Mouse (Mus musculus): ENCODE results near the gene Zfp865. TPM values are rescaled to one million over a fixed set of nuclear protein-coding genes. Genes with fewer than 3 reads are reported as not detected.

Zfp865 gene
- polyA plus RNA-seq, 1 experiment from 2014 or later, result 1.3 TPM

- Histone ChIP-seq H3K27ac (replicated peaks) (no peak overlapping the region), H3K27me3 (peaks cover 100% of the 10 kb centered on the region), H3K4me2 (peak overlapping the region; percentile 47), H3K4me1 (replicated peaks) (peaks cover 27% of the 10 kb centered on the region), H3K36me3 (replicated peaks) (no peaks in the 10 kb centered on the region), H3K9me3 (replicated peaks) (no peaks in the 10 kb centered on the region), H3K4me3 (replicated peaks) (peak overlapping the region; percentile 44), H3K9ac (no peak overlapping the region)
- WGBS (ENCODE audit: insufficient replicate concordance), result 9% methylated on average over 32 of the region's 32 CpGs
- no peak for ATAC-seq (ENCODE audit: insufficient read depth)
Observed at GRCm38 (mm10) chr7:5053456-5054179, 33.4 kb downstream of the Zfp865 start.

- peak overlapping the region; percentile 52 for H3K4me2 ChIP-seq
- H3K9ac ChIP-seq, result no peak overlapping the region
- peaks cover 33% of the 10 kb centered on the region for H3K4me1 ChIP-seq (replicated peaks)
- no peak for ATAC-seq (ENCODE audit: insufficient read depth)
- no peaks in the 10 kb centered on the region for H3K36me3 ChIP-seq (replicated peaks)
- no peaks in the 10 kb centered on the region for H3K9me3 ChIP-seq (replicated peaks)
- 4% methylated on average over 55 of the region's 55 CpGs for WGBS (ENCODE audit: insufficient replicate concordance)
- H3K27me3 ChIP-seq, result peaks cover 80% of the 10 kb centered on the region
- H3K4me3 ChIP-seq (replicated peaks), result peak overlapping the region; percentile 16; the same call in 1 of the 2 replicates
- H3K27ac ChIP-seq (replicated peaks), result no peak overlapping the region
Observed at GRCm38 (mm10) chr7:5056651-5057263, 36.6 kb downstream of the Zfp865 start.

DNA sequence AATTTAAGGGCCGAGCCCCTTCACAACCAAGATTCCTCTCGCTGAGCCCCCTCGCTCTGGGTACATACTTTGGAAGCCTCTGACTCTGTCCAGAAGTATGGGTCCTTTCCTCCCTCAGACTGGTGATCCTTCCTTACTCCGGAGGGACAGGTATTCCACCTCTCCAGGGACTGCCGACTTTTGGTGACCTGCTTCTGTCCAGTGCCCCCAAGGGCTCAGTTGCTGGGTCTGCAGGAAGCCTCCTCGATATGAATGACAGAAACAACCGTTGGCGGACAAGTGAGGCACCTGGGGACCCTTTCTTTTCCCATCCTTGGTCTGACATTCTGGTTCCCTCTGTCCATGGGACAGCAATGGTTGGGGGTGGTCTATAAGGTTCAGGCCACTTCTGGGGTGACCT lies 37.2 kb downstream of the Zfp865 start:
- ATAC-seq (ENCODE audit: insufficient read depth), result no peak

DNA sequence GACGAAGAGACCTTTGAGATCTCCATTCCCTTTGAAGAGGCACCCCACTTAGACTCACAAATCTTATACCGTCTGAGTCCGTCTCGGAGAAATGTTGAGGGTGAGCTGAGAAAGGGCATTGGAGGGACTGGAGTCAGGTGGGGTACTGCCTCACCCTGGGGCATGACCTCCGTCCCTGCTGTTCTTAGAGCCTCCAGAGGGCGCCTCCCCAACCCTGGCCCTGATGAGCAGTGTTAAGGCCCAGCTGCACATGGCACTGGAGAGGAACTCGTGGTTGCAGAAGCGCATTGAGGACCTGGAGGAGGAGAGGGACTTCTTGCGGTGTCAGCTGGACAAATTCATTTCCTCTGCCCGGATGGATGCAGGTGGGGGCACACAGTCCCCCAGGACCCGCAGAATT lies 37.6 kb downstream of the Zfp865 start:
- H3K9ac ChIP-seq, result no peak overlapping the region
- WGBS (ENCODE audit: insufficient replicate concordance), result 27% methylated on average over 11 of the region's 11 CpGs
- no peaks in the 10 kb centered on the region for H3K9me3 ChIP-seq (replicated peaks)
- ATAC-seq (ENCODE audit: insufficient read depth), result no peak
- no peak overlapping the region for H3K27ac ChIP-seq (replicated peaks)
- H3K4me3 ChIP-seq (replicated peaks), result no peak overlapping the region
- no peaks in the 10 kb centered on the region for H3K36me3 ChIP-seq (replicated peaks)
- peaks cover 27% of the 10 kb centered on the region for H3K4me1 ChIP-seq (replicated peaks)
- peaks cover 69% of the 10 kb centered on the region for H3K27me3 ChIP-seq
- H3K4me2 ChIP-seq, result no peak overlapping the region

More for the DNA sequence above, 37.2 kb downstream of the Zfp865 start:
- WGBS (ENCODE audit: insufficient replicate concordance), result 32% methylated on average over 8 of the region's 8 CpGs
- H3K4me2 ChIP-seq, result no peak overlapping the region
- H3K9ac ChIP-seq, result no peak overlapping the region
- H3K27ac ChIP-seq (replicated peaks), result no peak overlapping the region
- H3K4me3 ChIP-seq (replicated peaks), result no peak overlapping the region
- peaks cover 73% of the 10 kb centered on the region for H3K27me3 ChIP-seq
- H3K36me3 ChIP-seq (replicated peaks), result no peaks in the 10 kb centered on the region
- H3K4me1 ChIP-seq (replicated peaks), result peaks cover 31% of the 10 kb centered on the region
- no peaks in the 10 kb centered on the region for H3K9me3 ChIP-seq (replicated peaks)

- 67% methylated on average over 1 of the region's 1 CpGs for WGBS (ENCODE audit: insufficient replicate concordance)
- H3K4me3 ChIP-seq (replicated peaks), result no peak overlapping the region
- peaks cover 61% of the 10 kb centered on the region for H3K27me3 ChIP-seq
- no peak overlapping the region for H3K4me2 ChIP-seq
- no peaks in the 10 kb centered on the region for H3K36me3 ChIP-seq (replicated peaks)
- H3K4me1 ChIP-seq (replicated peaks), result peaks cover 30% of the 10 kb centered on the region
- no peak overlapping the region for H3K27ac ChIP-seq (replicated peaks)
- H3K9ac ChIP-seq, result no peak overlapping the region
- no peak for ATAC-seq (ENCODE audit: insufficient read depth)
- H3K9me3 ChIP-seq (replicated peaks), result no peaks in the 10 kb centered on the region
Observed at GRCm38 (mm10) chr7:5058631-5059030, 38.5 kb downstream of the Zfp865 start.

DNA sequence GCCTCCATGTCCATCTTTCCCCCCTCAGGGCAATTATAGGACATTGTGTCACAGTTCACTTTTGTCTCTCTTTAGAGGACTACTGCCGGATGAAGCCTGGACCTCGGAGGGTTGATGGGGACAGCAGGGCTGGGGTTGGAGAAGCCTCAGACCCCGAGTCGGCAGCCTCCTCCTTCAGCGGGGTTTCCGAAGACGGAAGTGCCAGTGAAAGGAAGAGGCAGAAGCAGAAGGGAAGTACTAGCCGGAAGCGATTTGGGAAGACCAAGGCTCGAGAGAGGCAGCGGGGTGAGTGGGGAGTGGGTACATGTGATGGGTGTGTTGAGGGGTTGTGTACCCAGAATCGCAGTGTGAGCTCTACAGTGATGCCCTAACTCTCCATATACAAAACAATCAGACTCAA lies 39.2 kb downstream of the Zfp865 start:
- H3K4me2 ChIP-seq, result no peak overlapping the region
- H3K9ac ChIP-seq, result no peak overlapping the region
- H3K9me3 ChIP-seq (replicated peaks), result no peaks in the 10 kb centered on the region
- H3K36me3 ChIP-seq (replicated peaks), result no peaks in the 10 kb centered on the region
- H3K4me3 ChIP-seq (replicated peaks), result no peak overlapping the region
- H3K4me1 ChIP-seq (replicated peaks), result peaks cover 38% of the 10 kb centered on the region
- WGBS (ENCODE audit: insufficient replicate concordance), result 83% methylated on average over 12 of the region's 12 CpGs
- H3K27me3 ChIP-seq, result peaks cover 53% of the 10 kb centered on the region
- no peak for ATAC-seq (ENCODE audit: insufficient read depth)
- H3K27ac ChIP-seq (replicated peaks), result no peak overlapping the region

DNA sequence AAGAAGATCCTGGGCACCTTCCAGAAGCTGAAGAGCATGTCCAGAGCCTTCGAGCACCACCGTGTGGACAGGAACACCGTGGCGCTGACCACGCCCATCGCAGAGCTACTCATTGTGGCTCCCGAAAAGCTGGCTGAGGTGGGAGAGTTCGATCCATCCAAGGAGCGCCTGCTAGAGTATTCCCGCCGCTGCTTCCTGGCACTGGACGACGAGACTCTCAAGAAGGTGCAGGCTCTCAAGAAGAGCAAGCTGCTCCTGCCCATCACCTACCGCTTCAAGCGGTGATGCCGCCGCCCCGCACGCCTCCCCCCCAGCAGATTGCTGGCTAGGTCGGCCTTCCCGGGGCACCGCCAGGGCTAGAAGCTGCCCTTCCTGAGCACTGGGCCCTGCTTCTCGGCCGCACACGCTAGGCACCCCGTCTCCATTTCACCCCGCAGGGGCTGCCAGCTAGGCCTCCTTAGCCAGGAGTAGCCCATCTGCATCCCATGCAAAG lies 40.1 kb downstream of the Zfp865 start:
- Histone ChIP-seq H3K4me2 (peak overlapping the region; percentile 98), H3K36me3 (replicated peaks) (peaks cover 2% of the 10 kb centered on the region; the same call in 1 of the 2 replicates), H3K27ac (replicated peaks) (peak overlapping the region; percentile 99), H3K27me3 (peaks cover 44% of the 10 kb centered on the region), H3K9me3 (replicated peaks) (no peaks in the 10 kb centered on the region), H3K9ac (peak overlapping the region; percentile 93), H3K4me1 (replicated peaks) (peaks cover 44% of the 10 kb centered on the region), H3K4me3 (replicated peaks) (peak overlapping the region; percentile 83)
- 2% methylated on average over 27 of the region's 27 CpGs for WGBS (ENCODE audit: insufficient replicate concordance)
- ATAC-seq (ENCODE audit: insufficient read depth), result no peak

- WGBS (ENCODE audit: insufficient replicate concordance), result under 1% methylated on average over 60 of the region's 60 CpGs
- peaks cover 36% of the 10 kb centered on the region for H3K27me3 ChIP-seq
- peaks cover 53% of the 10 kb centered on the region for H3K4me1 ChIP-seq (replicated peaks)
- H3K4me3 ChIP-seq (replicated peaks), result peak overlapping the region; percentile 83
- ATAC-seq (ENCODE audit: insufficient read depth), result peak; percentile 87
- no peaks in the 10 kb centered on the region for H3K9me3 ChIP-seq (replicated peaks)
- H3K4me2 ChIP-seq, result peak overlapping the region; percentile 98
- peaks cover 11% of the 10 kb centered on the region for H3K36me3 ChIP-seq (replicated peaks)
- peak overlapping the region; percentile 99 for H3K27ac ChIP-seq (replicated peaks)
- H3K9ac ChIP-seq, result peak overlapping the region; percentile 93
Observed at GRCm38 (mm10) chr7:5060944-5061773, 41.0 kb downstream of the Zfp865 start.

- H3K4me3 ChIP-seq (replicated peaks), result peak within 1 kb of the TSS; percentile 83
- peak within 1 kb of the TSS; percentile 99 for H3K27ac ChIP-seq (replicated peaks)
- peaks cover 56% of the 10 kb centered on the region for H3K4me1 ChIP-seq (replicated peaks)
- peak within 1 kb of the TSS; percentile 98 for H3K4me2 ChIP-seq
- peak; percentile 75 for ATAC-seq (ENCODE audit: insufficient read depth)
- H3K9ac ChIP-seq, result peak within 1 kb of the TSS; percentile 93
- peaks cover 29% of the 10 kb centered on the region for H3K27me3 ChIP-seq
- no peaks in the 10 kb centered on the region for H3K9me3 ChIP-seq (replicated peaks)
- under 1% methylated on average over 65 of the region's 65 CpGs for WGBS (ENCODE audit: insufficient replicate concordance)
- peaks cover 18% of the 10 kb centered on the region for H3K36me3 ChIP-seq (replicated peaks)
Observed at GRCm38 (mm10) chr7:5061774-5062359, 41.7 kb downstream of the Zfp865 start, which contains the start of gene U2af2. TSS of gene U2af2 (plus strand) at chr7:5062143.

- 0% methylated on average over 51 of the region's 51 CpGs for WGBS (ENCODE audit: insufficient replicate concordance)
- peak overlapping the region; percentile 99 for H3K27ac ChIP-seq (replicated peaks)
Observed at GRCm38 (mm10) chr7:5062360-5063001, 42.3 kb downstream of the Zfp865 start.

More at GRCm38 (mm10) chr7:5062360-5063001, 42.3 kb downstream of the Zfp865 start:
- Histone ChIP-seq H3K4me3 (replicated peaks) (peak overlapping the region; percentile 83), H3K36me3 (replicated peaks) (peaks cover 24% of the 10 kb centered on the region), H3K4me1 (replicated peaks) (peaks cover 60% of the 10 kb centered on the region), H3K27me3 (peaks cover 22% of the 10 kb centered on the region), H3K4me2 (peak overlapping the region; percentile 98), H3K9me3 (replicated peaks) (no peaks in the 10 kb centered on the region), H3K9ac (peak overlapping the region; percentile 74)
- ATAC-seq (ENCODE audit: insufficient read depth), result peak; percentile 54
